Mouse (Mus musculus): ENCODE results near the gene Mybpc2. TPM values are rescaled to one million over a fixed set of nuclear protein-coding genes. Genes with fewer than 3 reads are reported as not detected.

The Mybpc2 gene
- total and polyA plus RNA-seq, 2 experiments from 2014 or later = 0.25 to 0.47 TPM

- Histone ChIP-seq H3K27ac (no peak overlapping the region), H3K4me2 (ENCODE audit: low read depth, low read length) (no peak overlapping the region), H3K4me3 (ENCODE audit: low read length) (no peak overlapping the region), H3K9ac (replicated peaks; ENCODE audit: low read length) (no peak overlapping the region), H3K9me3 (ENCODE audit: low read length) (no peaks in the 10 kb centered on the region), H3K4me1 (ENCODE audit: insufficient read depth, low read length) (no peaks in the 10 kb centered on the region), H3K27me3 (ENCODE audit: insufficient read depth, low read length) (no peaks in the 10 kb centered on the region), H3K36me3 (ENCODE audit: insufficient read depth, low read length) (no peaks in the 10 kb centered on the region)
- WGBS = 88% methylated on average over 10 of the region's 10 CpGs
- ATAC-seq (no peak), DNase-seq (ENCODE audit: low spot score) (no peak)
- TF ChIP-seq CTCF (IDR thresholded peaks at IDR 0.05; ENCODE audit: low read depth) = no peak
Observed at GRCm38 (mm10) chr7:44564486-44564885, 40.0 kb upstream of the Mybpc2 start.

GRCm38 (mm10) chr7:44563284-44563683 lies 38.8 kb upstream of the Mybpc2 start:
- TF ChIP-seq CTCF (IDR thresholded peaks at IDR 0.05; ENCODE audit: low read depth) = no peak
- no peak for DNase-seq (ENCODE audit: low spot score)
- H3K27ac ChIP-seq = no peak overlapping the region
- H3K27me3 ChIP-seq (ENCODE audit: insufficient read depth, low read length) = no peaks in the 10 kb centered on the region
- 50% methylated on average over 8 of the region's 8 CpGs for whole genome bisulfite sequencing
- no peak for ATAC-seq
- H3K9me3 ChIP-seq (ENCODE audit: low read length) = no peaks in the 10 kb centered on the region
- no peaks in the 10 kb centered on the region for H3K36me3 ChIP-seq (ENCODE audit: insufficient read depth, low read length)
- no peak overlapping the region for H3K9ac ChIP-seq (replicated peaks; ENCODE audit: low read length)
- H3K4me2 ChIP-seq (ENCODE audit: low read depth, low read length) = no peak overlapping the region
- H3K4me3 ChIP-seq (ENCODE audit: low read length) = no peak overlapping the region
- H3K4me1 ChIP-seq (ENCODE audit: insufficient read depth, low read length) = no peaks in the 10 kb centered on the region

GRCm38 (mm10) chr7:44560435-44561400 lies 36.3 kb upstream of the Mybpc2 start:
- H3K9ac ChIP-seq (replicated peaks; ENCODE audit: low read length) = no peak overlapping the region
- no peak overlapping the region for H3K4me2 ChIP-seq (ENCODE audit: low read depth, low read length)
- no peaks in the 10 kb centered on the region for H3K36me3 ChIP-seq (ENCODE audit: insufficient read depth, low read length)
- peak; percentile 93 for DNase-seq (ENCODE audit: low spot score)
- H3K4me1 ChIP-seq (ENCODE audit: insufficient read depth, low read length) = no peaks in the 10 kb centered on the region
- no peaks in the 10 kb centered on the region for H3K9me3 ChIP-seq (ENCODE audit: low read length)
- 53% methylated on average over 18 of the region's 18 CpGs for WGBS
- peak; percentile 81 for ATAC-seq
- peak; percentile 88 for TF ChIP-seq CTCF (IDR thresholded peaks at IDR 0.05; ENCODE audit: low read depth)
- H3K4me3 ChIP-seq (ENCODE audit: low read length) = no peak overlapping the region
- H3K27ac ChIP-seq = no peak overlapping the region
- no peaks in the 10 kb centered on the region for H3K27me3 ChIP-seq (ENCODE audit: insufficient read depth, low read length)

GRCm38 (mm10) chr7:44557629-44558028 lies 33.2 kb upstream of the Mybpc2 start:
- DNase-seq (ENCODE audit: low spot score) (no peak), ATAC-seq (no peak)
- Histone ChIP-seq H3K9me3 (ENCODE audit: low read length) (no peaks in the 10 kb centered on the region), H3K4me2 (ENCODE audit: low read depth, low read length) (no peak overlapping the region), H3K4me3 (ENCODE audit: low read length) (no peak overlapping the region), H3K27ac (no peak overlapping the region), H3K27me3 (ENCODE audit: insufficient read depth, low read length) (no peaks in the 10 kb centered on the region), H3K36me3 (ENCODE audit: insufficient read depth, low read length) (no peaks in the 10 kb centered on the region), H3K9ac (replicated peaks; ENCODE audit: low read length) (no peak overlapping the region), H3K4me1 (ENCODE audit: insufficient read depth, low read length) (peaks cover 4% of the 10 kb centered on the region; the same call in 1 of the 2 replicates)
- 70% methylated on average over 2 of the region's 2 CpGs for WGBS
- TF ChIP-seq CTCF (IDR thresholded peaks at IDR 0.05; ENCODE audit: low read depth) = no peak

GRCm38 (mm10) chr7:44553826-44554225 lies 29.4 kb upstream of the Mybpc2 start, which contains the start of gene Nr1h2:
Nr1h2 (minus strand) TSS chr7:44553951.
- Histone ChIP-seq H3K27me3 (ENCODE audit: insufficient read depth, low read length) (no peaks in the 10 kb centered on the region), H3K4me1 (ENCODE audit: insufficient read depth, low read length) (peaks cover 4% of the 10 kb centered on the region; the same call in 1 of the 2 replicates), H3K27ac (peak within 1 kb of the TSS; percentile 87), H3K9ac (replicated peaks; ENCODE audit: low read length) (peak within 1 kb of the TSS; percentile 54), H3K36me3 (ENCODE audit: insufficient read depth, low read length) (peaks cover 19% of the 10 kb centered on the region), H3K4me2 (ENCODE audit: low read depth, low read length) (peak within 1 kb of the TSS; percentile 80), H3K9me3 (ENCODE audit: low read length) (no peaks in the 10 kb centered on the region), H3K4me3 (ENCODE audit: low read length) (peak within 1 kb of the TSS; percentile 79)
- TF ChIP-seq CTCF (IDR thresholded peaks at IDR 0.05; ENCODE audit: low read depth) = peak; percentile 16; the same call in 1 of the 2 replicates
- peak; percentile 98 for DNase-seq (ENCODE audit: low spot score)
- ATAC-seq = peak; percentile 83
- WGBS = under 1% methylated on average over 22 of the region's 22 CpGs

GRCm38 (mm10) chr7:44553196-44553764 lies 28.8 kb upstream of the Mybpc2 start:
- Histone ChIP-seq H3K4me3 (ENCODE audit: low read length) (peak overlapping the region; percentile 79), H3K4me2 (ENCODE audit: low read depth, low read length) (peak overlapping the region; percentile 80), H3K36me3 (ENCODE audit: insufficient read depth, low read length) (peaks cover 19% of the 10 kb centered on the region), H3K4me1 (ENCODE audit: insufficient read depth, low read length) (peaks cover 4% of the 10 kb centered on the region), H3K27ac (peak overlapping the region; percentile 87), H3K9me3 (ENCODE audit: low read length) (no peaks in the 10 kb centered on the region), H3K9ac (replicated peaks; ENCODE audit: low read length) (peak overlapping the region; percentile 54), H3K27me3 (ENCODE audit: insufficient read depth, low read length) (no peaks in the 10 kb centered on the region)
- WGBS = 1% methylated on average over 32 of the region's 32 CpGs
- DNase-seq (ENCODE audit: low spot score) (peak; percentile 91), ATAC-seq (peak; percentile 82)
- TF ChIP-seq CTCF (IDR thresholded peaks at IDR 0.05; ENCODE audit: low read depth) = no peak

Measured in hindbrain, postnatal 0 days (tissue).